Mouse (Mus musculus) megakaryocyte-erythroid progenitor cell, adult 5-6 weeks (primary cell): Measurements from ENCODE around the gene Trit1. TPM values are rescaled to one million over a fixed set of nuclear protein-coding genes. Genes with fewer than 3 reads are reported as not detected.
A peak's percentile ranks its signal among the peaks of the same experiment; 100 is the strongest.

Source experiments
- ATAC-seq: replicated peaks from 2 replicates; pipeline ENCODE4 v1.8.0; 2016; ENCODE audit warnings: mild to moderate bottlenecking, inconsistent platforms; ENCODE audit not compliant: severe bottlenecking, poor library complexity, low FRiP score, low TSS enrichment
- total RNA-seq, 2 experiments: library from RNA; stranded (forward) in 1 of 2; stranded (reverse) in 1 of 2; fragments of 200-1000, 215-1000 nt in 1 of 2; fragments of >200 nt in 1 of 2; fragmentation: Nextera tagmentation in 1 of 2; gene quantifications; 2 replicates each; pipeline ENCODE4 v1.2.3; 2014 to 2017

Trit1 gene
- total RNA-seq, 2 experiments from 2014 or later = 12.3 to 23.3 TPM

DNA sequence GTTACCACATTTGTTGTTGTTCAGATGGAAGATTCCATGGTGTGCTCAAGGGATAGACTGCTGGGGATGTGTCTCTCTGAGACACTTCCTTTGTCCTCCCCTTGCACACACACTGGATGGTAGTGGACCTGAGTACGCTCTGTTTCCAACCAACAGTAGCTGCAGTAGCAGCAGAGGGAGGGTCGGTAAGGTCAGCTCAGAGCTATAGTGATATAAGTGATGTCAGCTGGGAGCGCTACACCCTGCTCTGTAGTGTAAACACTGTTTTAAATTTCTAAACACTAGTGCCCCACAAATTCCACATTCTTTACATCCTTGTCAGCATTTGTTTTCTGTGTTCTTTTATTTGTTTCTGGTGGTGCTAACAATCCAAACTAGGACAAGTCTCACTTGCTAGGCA is 20.3 kb downstream of the Trit1 start:
- no peak for ATAC-seq

GRCm38 (mm10) chr4:123041131-123041530 is 24.7 kb downstream of the Trit1 start:
- no peak for ATAC-seq

GRCm38 (mm10) chr4:123043858-123044257 is 27.5 kb downstream of the Trit1 start:
- no peak for ATAC-seq

DNA sequence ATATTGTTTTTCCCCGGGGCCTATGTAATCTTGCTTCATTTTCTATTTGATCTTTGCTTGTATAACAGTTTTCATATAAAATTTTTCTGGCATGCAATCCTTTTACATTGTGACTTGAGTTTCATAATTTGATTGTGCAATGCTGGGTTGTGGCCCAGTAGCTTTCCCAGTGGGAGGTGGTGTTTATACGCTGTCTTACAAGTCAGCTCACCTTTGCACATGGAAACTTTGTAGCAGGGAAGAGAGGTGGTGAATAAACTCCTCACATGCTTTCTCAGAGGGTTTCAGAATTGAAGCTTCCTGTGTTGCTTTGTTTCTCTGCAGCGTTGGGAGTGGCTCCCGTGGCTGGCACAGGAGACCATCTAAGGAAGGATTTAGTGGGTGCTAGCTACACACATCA is 28.4 kb downstream of the Trit1 start:
- no peak for ATAC-seq

- ATAC-seq = no peak
Observed at GRCm38 (mm10) chr4:123046300-123046699, 29.9 kb downstream of the Trit1 start.

DNA sequence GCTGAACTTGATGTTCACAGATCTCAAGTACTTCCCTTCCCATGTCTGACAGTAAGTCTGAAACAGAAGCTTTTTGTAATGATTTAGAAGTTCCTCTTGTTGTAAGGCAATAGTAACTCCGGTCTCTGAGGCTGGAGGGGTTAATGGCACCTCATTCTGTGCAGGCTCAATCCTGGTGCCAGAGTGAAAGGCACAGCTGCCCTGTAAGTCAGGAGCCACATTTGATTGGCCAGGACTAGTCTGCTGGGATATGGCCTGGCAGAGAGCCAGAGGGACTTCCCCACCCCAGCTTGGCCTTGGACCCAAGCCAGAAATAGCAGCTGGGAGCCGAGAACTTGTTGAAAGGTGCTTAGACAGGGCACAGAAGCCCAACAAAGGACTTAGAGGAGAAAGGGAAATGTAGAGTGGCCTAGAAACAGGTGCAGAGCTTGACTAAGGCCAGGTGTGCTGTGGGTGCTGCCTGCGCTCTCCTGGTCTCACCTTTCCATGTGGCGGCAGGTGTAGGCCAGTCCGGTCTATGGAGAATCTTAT is 34.3 kb downstream of the Trit1 start:
- ATAC-seq = peak; percentile 87

DNA sequence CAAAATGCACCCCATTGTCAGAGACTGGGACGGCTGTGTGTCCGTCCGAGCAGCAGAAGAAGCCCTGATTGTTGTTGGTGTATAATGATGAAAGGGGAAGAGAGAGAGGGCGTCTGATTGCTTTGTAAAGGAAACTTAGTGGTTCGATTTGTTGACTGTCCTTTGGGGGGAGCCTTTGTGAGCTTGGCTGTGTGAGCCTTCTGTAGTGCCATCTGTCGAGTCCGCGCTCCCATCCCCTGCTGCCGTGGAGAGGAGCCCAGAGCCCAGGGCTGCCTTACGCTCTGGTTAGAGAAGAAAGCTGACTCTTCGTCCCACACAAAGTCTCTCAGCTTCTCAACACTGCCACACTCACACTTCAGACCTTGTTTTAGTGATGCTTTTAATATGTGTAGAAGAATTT is 36.8 kb downstream of the Trit1 start:
- ATAC-seq = no peak

DNA sequence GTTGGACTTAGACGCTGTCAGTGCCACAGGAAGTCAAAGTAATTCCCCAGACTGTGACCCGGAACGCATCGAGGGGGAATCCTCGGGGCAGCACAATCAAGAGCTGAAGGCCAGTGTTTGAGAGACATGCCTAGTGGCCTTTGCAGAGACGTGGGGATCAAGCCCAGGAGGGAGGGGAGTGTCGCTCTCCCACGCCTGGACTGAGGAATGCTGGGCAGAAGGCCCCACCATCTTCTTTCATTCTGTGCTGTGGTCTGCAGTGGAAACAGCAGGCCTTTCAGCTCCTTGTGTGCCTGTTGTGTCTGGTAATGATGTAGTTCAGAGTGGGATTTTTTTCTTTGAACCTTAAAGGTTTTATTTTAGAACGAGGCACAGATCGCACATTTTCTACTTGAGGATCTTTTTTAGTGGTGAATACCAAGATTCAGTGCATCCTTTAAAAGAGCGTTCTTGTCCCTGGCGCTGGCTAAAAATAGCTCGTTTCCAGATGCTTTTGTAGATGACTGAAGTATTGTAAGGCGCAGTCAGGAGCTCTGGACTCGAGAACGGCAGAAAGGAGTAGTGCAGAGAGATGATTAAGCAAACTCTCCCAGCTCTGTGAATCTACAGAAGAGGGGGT is 37.9 kb downstream of the Trit1 start:
- no peak for ATAC-seq

- no peak for ATAC-seq
Observed at GRCm38 (mm10) chr4:123056560-123057109, 40.2 kb downstream of the Trit1 start.

- no peak for ATAC-seq
Observed at GRCm38 (mm10) chr4:123057957-123058356, 41.6 kb downstream of the Trit1 start.

- no peak for ATAC-seq
Observed at GRCm38 (mm10) chr4:123061744-123062143, 45.3 kb downstream of the Trit1 start.

- ATAC-seq = no peak
Observed at GRCm38 (mm10) chr4:123068646-123069045, 52.2 kb downstream of the Trit1 start.

- peak; percentile 97 for ATAC-seq
Observed at GRCm38 (mm10) chr4:123071266-123071966, 55.0 kb downstream of the Trit1 start.

DNA sequence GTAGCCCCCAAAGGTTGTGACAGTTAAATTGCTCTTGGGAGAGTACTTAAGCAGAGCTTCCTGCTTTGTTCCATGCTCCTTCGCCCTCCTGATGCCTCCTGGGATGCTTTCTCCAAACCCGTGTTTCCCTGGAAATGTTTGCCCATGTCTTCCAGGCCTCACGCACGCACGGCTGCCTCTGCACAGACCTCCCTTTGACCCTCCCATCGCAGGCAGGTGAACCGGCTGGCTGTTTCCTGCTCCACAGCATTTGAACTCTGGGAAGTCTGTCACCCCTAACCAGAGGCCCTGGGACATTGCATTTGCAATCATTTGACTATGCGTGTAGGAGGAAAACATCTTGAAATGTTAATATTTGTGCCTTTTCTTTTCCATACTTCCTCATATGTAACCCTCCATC is 60.5 kb downstream of the Trit1 start:
- no peak for ATAC-seq

DNA sequence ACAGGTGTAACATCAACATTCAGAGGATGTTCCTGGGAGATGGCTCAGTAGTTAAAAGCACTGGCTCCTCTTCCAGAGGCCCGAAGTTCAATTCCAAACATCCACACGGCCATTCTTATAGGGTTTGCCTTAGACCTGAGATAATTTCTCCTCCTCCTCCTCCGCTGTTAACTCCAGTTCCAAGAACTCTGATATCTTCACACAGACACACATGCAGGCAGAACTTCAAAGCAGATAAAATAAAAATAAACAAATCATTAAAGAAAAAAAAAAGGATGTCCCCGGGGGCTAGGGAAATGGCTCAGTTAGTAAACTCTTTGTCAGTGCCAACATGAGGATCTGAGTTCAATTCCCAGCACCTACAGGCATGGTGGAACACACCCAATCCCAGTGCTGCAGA is 61.8 kb downstream of the Trit1 start:
- ATAC-seq = 0 out of 2 replicates have a peak, but pooled peaks have one; percentile 36

DNA sequence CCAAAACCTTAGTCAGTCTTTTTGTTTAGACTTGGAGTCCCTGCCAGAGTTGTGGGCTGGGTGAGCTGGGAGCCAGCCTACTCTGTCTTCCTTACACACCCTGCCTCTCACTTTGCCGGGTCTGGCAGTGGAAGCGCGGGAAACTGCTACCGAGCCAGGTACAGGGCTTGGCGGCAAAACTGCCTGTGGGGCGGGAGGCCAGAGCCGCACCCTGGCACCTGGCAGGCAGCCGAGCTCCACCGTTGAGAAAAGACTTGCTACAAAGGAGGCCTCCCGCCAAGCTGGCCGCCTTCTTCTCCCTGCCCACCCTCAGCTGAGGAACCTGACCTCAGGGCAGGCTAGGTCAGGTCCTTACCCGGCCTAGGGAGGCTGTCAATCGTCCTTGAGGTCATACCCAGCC is 64.4 kb downstream of the Trit1 start:
- peak; percentile 62 for ATAC-seq

- peak; percentile 67 for ATAC-seq
Observed at GRCm38 (mm10) chr4:123082283-123083163, 66.1 kb downstream of the Trit1 start.

- no peak for ATAC-seq
Observed at GRCm38 (mm10) chr4:123083323-123083902, 67.0 kb downstream of the Trit1 start.

DNA sequence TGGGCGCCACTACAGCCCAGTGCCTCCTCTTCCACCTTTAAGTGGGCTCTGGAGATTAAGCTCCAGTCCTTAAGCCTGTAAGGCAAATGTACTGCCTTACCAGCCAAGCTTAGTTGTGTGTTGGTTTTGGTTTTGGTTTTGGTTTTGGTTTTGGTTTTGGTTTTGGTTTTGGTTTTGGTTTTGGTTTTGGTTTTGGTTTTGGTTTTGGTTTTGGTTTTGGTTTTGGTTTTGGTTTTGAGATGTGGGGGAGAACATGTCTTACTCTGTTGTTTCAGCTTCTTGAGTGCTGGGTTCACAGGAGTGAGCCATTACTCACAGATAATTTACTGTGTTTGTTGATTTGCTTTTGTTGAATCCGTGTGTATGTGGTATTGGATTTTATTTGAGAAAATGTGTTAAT is 68.9 kb downstream of the Trit1 start:
- ATAC-seq = no peak
